Mouse (Mus musculus) C2C12 (cell line): ENCODE measurements at regions not wholly inside any gene's neighbourhood (a gene's known extent, or its start where the extent isn't known, plus 50 kb on each side); places are given as distances from the start of the nearest gene placed in this dataset.

Source experiments
- CTCF ChIP-seq: IDR thresholded peaks from one replicate; pipeline ENCODE4 v1.5.1; 2011; ENCODE audit not compliant: control insufficient read depth, insufficient read depth, insufficient read length
- USF1 ChIP-seq: IDR thresholded peaks from one replicate; pipeline ENCODE4 v1.6.1; 2011; ENCODE audit warnings: low read depth, mild to moderate bottlenecking, control low read depth, moderate library complexity

DNA sequence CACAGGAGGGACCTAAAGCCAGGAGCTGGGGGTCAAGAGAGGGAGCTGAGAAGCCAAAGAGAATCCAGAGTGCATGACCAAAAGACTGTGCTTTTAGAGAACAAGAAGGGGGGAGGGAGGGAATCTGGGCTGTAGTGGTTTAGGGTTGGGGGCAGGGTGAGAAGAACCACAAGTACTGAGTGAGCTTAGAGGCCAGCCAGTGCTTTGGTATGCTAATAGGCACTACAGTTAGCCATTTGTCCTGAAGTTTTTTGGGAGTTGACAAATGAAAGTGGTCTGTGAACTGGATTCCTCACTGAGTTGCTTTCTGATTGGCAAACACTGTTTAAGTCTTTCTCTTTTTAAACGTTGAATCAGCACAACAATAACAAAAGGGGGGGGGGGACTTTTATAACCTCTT is 73.5 kb downstream of the Car2 start:
- TF ChIP-seq CTCF (no peak), USF1 (no peak)
